Comparison of ENCODE assay signal across 15 mouse cellular contexts in the genomic region with DNA sequence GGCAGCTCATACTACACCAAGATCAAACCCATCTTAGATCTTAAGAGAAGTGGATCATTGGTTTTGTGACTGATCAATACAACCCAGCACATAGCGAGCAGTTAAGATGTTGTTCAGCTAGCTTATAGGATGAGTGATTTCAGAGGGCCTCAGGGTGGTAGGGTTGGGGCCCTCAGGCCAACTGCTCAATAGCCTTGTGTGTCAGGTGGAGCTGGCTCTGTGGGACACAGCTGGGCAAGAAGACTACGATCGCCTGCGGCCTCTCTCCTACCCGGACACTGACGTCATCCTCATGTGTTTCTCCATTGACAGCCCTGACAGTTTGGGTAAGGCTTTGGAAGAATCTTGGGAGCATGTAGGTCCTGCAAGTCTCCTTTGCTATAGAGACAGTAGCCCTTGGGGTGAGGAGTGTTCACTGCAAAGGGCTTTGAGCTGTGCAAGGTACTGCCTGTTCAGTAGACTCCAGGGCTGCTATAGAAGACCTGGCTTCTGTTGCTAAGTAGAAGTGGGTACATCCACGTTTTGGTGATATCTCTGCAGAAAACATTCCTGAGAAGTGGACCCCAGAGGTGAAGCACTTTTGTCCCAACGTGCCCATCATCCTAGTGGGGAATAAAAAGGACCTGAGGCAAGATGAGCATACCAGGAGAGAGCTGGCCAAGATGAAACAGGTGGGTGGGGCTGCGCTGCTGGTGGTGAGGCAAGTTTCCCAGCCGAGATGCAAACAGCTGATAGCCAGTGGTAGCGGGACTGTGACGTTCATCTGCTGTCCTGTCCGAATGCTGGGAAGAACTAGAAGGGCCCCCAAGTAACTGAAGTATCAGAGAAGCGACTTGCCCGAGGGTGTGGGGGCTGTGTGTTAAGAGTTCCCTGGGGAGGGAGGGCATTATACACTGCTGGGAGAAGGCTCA. TPM values are rescaled to one million over a fixed set of nuclear protein-coding genes. Genes with fewer than 3 reads are reported as not detected.
A peak's percentile ranks its signal among the peaks of the same experiment; 100 is the strongest.
DNase-seq lines count a peak whose midpoint lies in the region; ATAC-seq and TF ChIP-seq lines count a peak whose summit lies in the region.
"Had no signal": no experiment of that assay in that cellular context is flagged by ENCODE, and none has a peak within 500 bp of the region (broad histone marks: within the 10 kb centered on the region; RNA-seq: fewer than 3 reads in every experiment).

No protein-coding gene starts in this region.

- H3K36me3 ChIP-seq in heart, embryonic 11.5 days (ENCODE audit: control insufficient read depth, insufficient read depth, low read length), result peaks cover 26% of the 10 kb centered on the region
- peaks cover 17% of the 10 kb centered on the region for H3K36me3 ChIP-seq in lung, embryonic 16.5 days (ENCODE audit: control insufficient read depth, insufficient read depth, low read length)
- H3K36me3 ChIP-seq in heart, embryonic 15.5 days, result peaks cover 28% of the 10 kb centered on the region
- peaks cover 38% of the 10 kb centered on the region for H3K36me3 ChIP-seq in small intestine, adult 2 months (ENCODE audit: control insufficient read depth, insufficient read depth, low read length)
- peaks cover 6% of the 10 kb centered on the region; the same call in 1 of the 2 replicates for H3K36me3 ChIP-seq in hindbrain, postnatal 0 days (ENCODE audit: insufficient read depth, low read length)

- no peak overlapping the region; the same call in 1 of the 2 replicates for H3K9ac ChIP-seq in heart, embryonic 11.5 days (ENCODE audit: low read depth, low read length)
- no peak overlapping the region for H3K9ac ChIP-seq in lung, embryonic 16.5 days (ENCODE audit: low read length)
- H3K9ac ChIP-seq in heart, embryonic 15.5 days, result no peak overlapping the region
- H3K9ac ChIP-seq in hindbrain, postnatal 0 days (replicated peaks; ENCODE audit: low read length), result no peak overlapping the region
- H3K9ac ChIP-seq: liver, embryonic 15.5 days; neural tube, embryonic 12.5 days had no signal

- peak overlapping the region; percentile 86; the same call in 1 of the 2 replicates for H3K27ac ChIP-seq in heart, embryonic 11.5 days (ENCODE audit: low read depth, low read length)
- H3K27ac ChIP-seq in lung, embryonic 16.5 days (ENCODE audit: low read length), result peak overlapping the region; percentile 33; the same call in 1 of the 2 replicates
- H3K27ac ChIP-seq in heart, embryonic 15.5 days, result peak overlapping the region; percentile 90
- no peak overlapping the region for H3K27ac ChIP-seq in small intestine, adult 2 months (ENCODE audit: insufficient read depth, low read depth, low read length)
- H3K27ac ChIP-seq in hindbrain, postnatal 0 days, result no peak overlapping the region
- H3K27ac ChIP-seq: liver, embryonic 15.5 days; neural tube, embryonic 12.5 days had no signal

- TF ChIP-seq CTCF in small intestine, adult 2 months (IDR thresholded peaks at IDR 0.05; ENCODE audit: extremely low read depth, insufficient read length, insufficient replicate concordance, low read depth, low read length), result no peak
- TF ChIP-seq CTCF in hindbrain, postnatal 0 days (IDR thresholded peaks at IDR 0.05; ENCODE audit: low read depth), result no peak

- peaks cover 59% of the 10 kb centered on the region for H3K4me1 ChIP-seq in heart, embryonic 11.5 days (ENCODE audit: control insufficient read depth, insufficient read depth, low read length)
- H3K4me1 ChIP-seq in lung, embryonic 16.5 days (replicated peaks; ENCODE audit: control insufficient read depth, insufficient read depth, low read length), result peaks cover 55% of the 10 kb centered on the region
- peaks cover 71% of the 10 kb centered on the region for H3K4me1 ChIP-seq in heart, embryonic 15.5 days (replicated peaks)
- H3K4me1 ChIP-seq in small intestine, adult 2 months (ENCODE audit: control insufficient read depth, insufficient read depth, insufficient read length, low read length), result peaks cover 63% of the 10 kb centered on the region
- H3K4me1 ChIP-seq in hindbrain, postnatal 0 days (ENCODE audit: insufficient read depth, low read length), result peaks cover 19% of the 10 kb centered on the region; the same call in 1 of the 2 replicates

- no peaks in the 10 kb centered on the region for H3K27me3 ChIP-seq in heart, embryonic 11.5 days (ENCODE audit: control insufficient read depth, insufficient read depth, low read length)
- no peaks in the 10 kb centered on the region for H3K27me3 ChIP-seq in lung, embryonic 16.5 days (ENCODE audit: control insufficient read depth, insufficient read depth, low read depth, low read length)
- H3K27me3 ChIP-seq in heart, embryonic 15.5 days, result no peaks in the 10 kb centered on the region
- H3K27me3 ChIP-seq in small intestine, adult 2 months (ENCODE audit: control insufficient read depth, insufficient read depth, low read length), result no peaks in the 10 kb centered on the region
- no peaks in the 10 kb centered on the region for H3K27me3 ChIP-seq in hindbrain, postnatal 0 days (ENCODE audit: insufficient read depth, low read length)

- no peak for DNase-seq in heart, postnatal 4 days
- no peak for DNase-seq in lung, postnatal 25 days (ENCODE audit: low spot score)
- DNase-seq in hindbrain, postnatal 0 days (ENCODE audit: low spot score), result no peak
- no peak for DNase-seq in natural killer cell, adult 2 months (ENCODE audit: low spot score in 2 of 2)
- DNase-seq: cerebellum, adult 9-10 months had no signal

- no peak for ATAC-seq in heart, embryonic 11.5 days (replicated peaks; ENCODE audit: insufficient number of reproducible peaks, low FRiP score, low TSS enrichment)
- ATAC-seq in lung, embryonic 16.5 days (ENCODE audit: low read depth), result no peak
- ATAC-seq in heart, embryonic 15.5 days (replicated peaks; ENCODE audit: insufficient number of reproducible peaks, insufficient read depth, low FRiP score, low read depth), result no peak
- ATAC-seq in hindbrain, postnatal 0 days, result no peak

- 63% methylated on average over 15 of the region's 15 CpGs for WGBS in heart, embryonic 11.5 days (ENCODE audit: insufficient replicate concordance)
- WGBS in lung, embryonic 16.5 days, result 56% methylated on average over 15 of the region's 15 CpGs
- WGBS in heart, embryonic 15.5 days, result 50% methylated on average over 15 of the region's 15 CpGs
- WGBS in small intestine, adult 2 months, result 55% methylated on average over 15 of the region's 15 CpGs
- WGBS in hindbrain, postnatal 0 days, result 79% methylated on average over 15 of the region's 15 CpGs

- no peak for TF ChIP-seq POLR2A in small intestine, adult 2 months (IDR thresholded peaks at IDR 0.05; ENCODE audit: low read depth, low read length)

- no peak overlapping the region for H3K4me3 ChIP-seq in heart, embryonic 11.5 days (ENCODE audit: low read depth, low read length)
- no peak overlapping the region for H3K4me3 ChIP-seq in lung, embryonic 16.5 days (ENCODE audit: low read length)
- no peak overlapping the region for H3K4me3 ChIP-seq in heart, embryonic 15.5 days
- H3K4me3 ChIP-seq in small intestine, adult 2 months (ENCODE audit: low read depth, low read length), result peak overlapping the region; percentile 4; the same call in 1 of the 2 replicates
- no peak overlapping the region for H3K4me3 ChIP-seq in hindbrain, postnatal 0 days (ENCODE audit: low read length)
- H3K4me3 ChIP-seq: liver, embryonic 15.5 days; neural tube, embryonic 12.5 days had no signal

- no peaks in the 10 kb centered on the region for H3K9me3 ChIP-seq in heart, embryonic 11.5 days (replicated peaks; ENCODE audit: control insufficient read depth, low read length)
- H3K9me3 ChIP-seq in lung, embryonic 16.5 days (ENCODE audit: control insufficient read depth, low read length), result no peaks in the 10 kb centered on the region
- H3K9me3 ChIP-seq in heart, embryonic 15.5 days (replicated peaks), result no peaks in the 10 kb centered on the region
- no peaks in the 10 kb centered on the region for H3K9me3 ChIP-seq in hindbrain, postnatal 0 days (ENCODE audit: low read length)
- H3K9me3 ChIP-seq: liver, embryonic 15.5 days; neural tube, embryonic 12.5 days had no signal

- H3K4me2 ChIP-seq in heart, embryonic 11.5 days, result peak overlapping the region; percentile 8; the same call in 1 of the 2 replicates
- no peak overlapping the region for H3K4me2 ChIP-seq in lung, embryonic 16.5 days (ENCODE audit: low read depth, low read length)
- peak overlapping the region; percentile 78; the same call in 1 of the 2 replicates for H3K4me2 ChIP-seq in heart, embryonic 15.5 days
- H3K4me2 ChIP-seq in hindbrain, postnatal 0 days (ENCODE audit: low read depth, low read length), result no peak overlapping the region
- H3K4me2 ChIP-seq: liver, embryonic 15.5 days; neural tube, embryonic 12.5 days had no signal

RNA-seq across cellular contexts. Expression of a gene that starts 4.4 kb away (rescaled TPM):
- 242 and 272 TPM in 2 replicates for polyA plus RNA-seq in heart, embryonic 11.5 days (2014; fragmentation: Nextera tagmentation; extraction: Ambion mirVana)
- total RNA-seq in heart, postnatal 4 days (2021), result 100 to 1,000 TPM; 280 to 281 TPM
- 154 and 155 TPM in 2 replicates for polyA plus RNA-seq in lung, embryonic 16.5 days (2015; fragmentation: Nextera tagmentation; extraction: Ambion mirVana)
- 170 and 177 TPM in 2 replicates for polyA plus RNA-seq in heart, embryonic 15.5 days (2015; fragmentation: Nextera tagmentation; extraction: Ambion mirVana)
- polyA plus RNA-seq in small intestine, adult 2 months (2012; rRNA removed), result 143 and 197 TPM in 2 replicates
- 49.9 and 63.4 TPM in 2 replicates for total RNA-seq in hindbrain, postnatal 0 days (2014; rRNA removed)
- polyA plus RNA-seq in hindbrain, postnatal 0 days (2015; fragmentation: Nextera tagmentation; extraction: Ambion mirVana), result 54.8 and 55.7 TPM in 2 replicates

RNA-seq across cellular contexts. Expression of a gene that starts 11.0 kb away (rescaled TPM):
- polyA plus RNA-seq in heart, embryonic 11.5 days (2014; fragmentation: Nextera tagmentation; extraction: Ambion mirVana), result 1.2 and 2.2 TPM in 2 replicates
- 1 to 10 TPM; 2.4 to 3.7 TPM for total RNA-seq in heart, postnatal 4 days (2021)
- 0.08 and 0.25 TPM in 2 replicates for polyA plus RNA-seq in lung, embryonic 16.5 days (2015; fragmentation: Nextera tagmentation; extraction: Ambion mirVana)
- 0.78 and 0.95 TPM in 2 replicates for polyA plus RNA-seq in heart, embryonic 15.5 days (2015; fragmentation: Nextera tagmentation; extraction: Ambion mirVana)
- 0.08 and 0.30 TPM in 2 replicates for polyA plus RNA-seq in small intestine, adult 2 months (2012; rRNA removed)
- total RNA-seq in hindbrain, postnatal 0 days (2014; rRNA removed), result 0.21 TPM in 1 of 2 replicates, not detected in the other
- not detected in 2 replicates for polyA plus RNA-seq in hindbrain, postnatal 0 days (2015; fragmentation: Nextera tagmentation; extraction: Ambion mirVana)
- total RNA-seq: hematopoietic stem cell, adult 5-6 weeks; layer of hippocampus, postnatal 25 days had no signal
- polyA plus RNA-seq: embryonic facial prominence, embryonic 11.5 days; liver, embryonic 15.5 days; neural tube, embryonic 12.5 days; thymus, postnatal 0 days had no signal

RNA-seq across cellular contexts. Expression of a gene that starts 11.8 kb away (rescaled TPM):
- polyA plus RNA-seq in heart, embryonic 11.5 days (2014; fragmentation: Nextera tagmentation; extraction: Ambion mirVana), result 23.5 and 36.9 TPM in 2 replicates
- 10 to 100 TPM; 43.2 to 54.1 TPM for total RNA-seq in heart, postnatal 4 days (2021)
- polyA plus RNA-seq in lung, embryonic 16.5 days (2015; fragmentation: Nextera tagmentation; extraction: Ambion mirVana), result 3.1 and 3.4 TPM in 2 replicates
- 33.6 and 33.9 TPM in 2 replicates for polyA plus RNA-seq in heart, embryonic 15.5 days (2015; fragmentation: Nextera tagmentation; extraction: Ambion mirVana)
- 35.1 and 45.3 TPM in 2 replicates for polyA plus RNA-seq in small intestine, adult 2 months (2012; rRNA removed)
- 0.36 and 0.58 TPM in 2 replicates for total RNA-seq in hindbrain, postnatal 0 days (2014; rRNA removed)
- 0.99 and 1.9 TPM in 2 replicates for polyA plus RNA-seq in hindbrain, postnatal 0 days (2015; fragmentation: Nextera tagmentation; extraction: Ambion mirVana)
- total RNA-seq: hematopoietic stem cell, adult 5-6 weeks had no signal

RNA-seq across cellular contexts. Expression of a gene that starts 25.7 kb away (rescaled TPM):
- 35.7 and 41.2 TPM in 2 replicates for polyA plus RNA-seq in heart, embryonic 11.5 days (2014; fragmentation: Nextera tagmentation; extraction: Ambion mirVana)
- total RNA-seq in heart, postnatal 4 days (2021), result 10 to 100 TPM; 17.1 to 17.2 TPM
- polyA plus RNA-seq in lung, embryonic 16.5 days (2015; fragmentation: Nextera tagmentation; extraction: Ambion mirVana), result 44.2 and 56.2 TPM in 2 replicates
- 24.4 and 34.9 TPM in 2 replicates for polyA plus RNA-seq in heart, embryonic 15.5 days (2015; fragmentation: Nextera tagmentation; extraction: Ambion mirVana)
- 34.9 and 46.1 TPM in 2 replicates for polyA plus RNA-seq in small intestine, adult 2 months (2012; rRNA removed)
- 10.9 and 11.6 TPM in 2 replicates for total RNA-seq in hindbrain, postnatal 0 days (2014; rRNA removed)
- 8.0 and 8.9 TPM in 2 replicates for polyA plus RNA-seq in hindbrain, postnatal 0 days (2015; fragmentation: Nextera tagmentation; extraction: Ambion mirVana)

Comparison
In these comparisons a context has a peak if more than half of its experiments do, and no peak if none do; other contexts are left out.
1. H3K27ac ChIP-seq: peak in heart, embryonic 11.5 days (single experiment), lung, embryonic 16.5 days (single experiment) and heart, embryonic 15.5 days (single experiment); none in small intestine, adult 2 months (single experiment) and hindbrain, postnatal 0 days (single experiment).
2. H3K4me2 ChIP-seq: peak in heart, embryonic 11.5 days (single experiment) and heart, embryonic 15.5 days (single experiment); none in lung, embryonic 16.5 days (single experiment) and hindbrain, postnatal 0 days (single experiment).